Mouse (Mus musculus) gastrocnemius, postnatal 4 days (tissue): ENCODE measurements around the gene C730034F03Rik. TPM values are rescaled to one million over a fixed set of nuclear protein-coding genes. Genes with fewer than 3 reads are reported as not detected.
"Not testable (repeated sequence)": the region's sequence is repeated elsewhere in the genome, so short reads cannot be mapped to it uniquely, and the experiment has no call there.

Experiments
- DNase-seq, 2 experiments: peaks; one replicate each; pipeline ENCODE4 v3.0.0; 2021 to 2022; ENCODE audit warnings: low spot score in 2 of 2, mixed read lengths in 2 of 2
- long read RNA-seq, 2 experiments: library from polyadenylated mRNA; stranded (forward); transcript quantifications; one replicate each; pipeline ENCODE4 v2.0.0; 2021
- total RNA-seq, 2 experiments: library from RNA; stranded (reverse); gene quantifications; 2 replicates each; pipeline ENCODE4 v1.2.3; 2021

Gene C730034F03Rik
- 1 to 10 TPM in 1 of 2 experiments, under 1 TPM in 1; 0.83 to 1.2 TPM for total RNA-seq
- long read RNA-seq, experiment 1, result 0 reads
- long read RNA-seq, experiment 2, result 0 reads

DNA sequence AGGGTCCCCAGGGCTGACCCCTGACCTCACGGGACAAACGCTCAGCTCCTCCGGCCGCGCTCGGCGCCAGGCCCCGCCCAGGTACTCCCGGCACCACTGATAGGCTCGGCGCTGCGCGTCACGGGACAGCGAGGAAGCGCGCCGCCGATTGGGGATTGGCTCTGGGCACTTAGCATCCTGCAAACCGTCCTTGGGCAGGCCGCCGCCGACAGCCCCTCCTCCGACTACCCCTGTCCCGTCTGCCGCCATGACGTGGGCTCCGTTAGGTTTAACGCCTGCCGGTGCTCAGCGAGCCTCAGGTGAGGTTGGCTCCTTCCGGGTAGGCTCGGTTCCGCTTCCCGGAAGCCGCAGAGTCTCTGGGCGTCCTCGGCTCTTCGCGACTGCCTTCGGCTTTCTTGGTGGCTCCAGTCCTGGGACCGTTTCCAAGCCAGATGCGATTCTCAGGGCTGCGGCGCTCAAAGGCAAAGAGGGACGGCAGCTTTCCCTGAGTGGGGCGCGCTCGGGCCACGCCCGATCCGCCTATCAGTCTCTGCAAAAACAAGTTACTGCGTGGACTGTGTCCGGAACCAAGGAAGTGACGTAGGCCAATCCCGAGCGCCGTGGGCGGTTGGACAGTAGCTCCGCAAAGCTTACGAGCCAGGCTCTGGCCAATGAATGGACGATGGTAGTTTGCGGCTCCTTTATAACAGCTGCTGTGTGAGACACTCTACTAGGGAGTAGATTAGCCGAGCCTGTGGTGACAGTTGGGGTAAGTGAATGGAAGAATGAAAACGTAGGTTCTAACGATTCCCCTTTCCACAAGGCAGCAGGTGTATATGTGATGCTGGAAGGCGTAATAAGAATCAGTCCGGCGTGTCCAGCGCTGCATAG is at the start of gene C730034F03Rik, which contains the start of the genes Gm44502 and Chkb:
Gene C730034F03Rik (plus strand): TSS at position 238 of the 870 bp plus-strand sequence.
Gene Gm44502 (minus strand): TSS at position 345 of the 870 bp plus-strand sequence.
Gene Chkb (minus strand): TSS at position 557 of the 870 bp plus-strand sequence.
- DNase-seq, result peak; percentile 84 to 93

DNA sequence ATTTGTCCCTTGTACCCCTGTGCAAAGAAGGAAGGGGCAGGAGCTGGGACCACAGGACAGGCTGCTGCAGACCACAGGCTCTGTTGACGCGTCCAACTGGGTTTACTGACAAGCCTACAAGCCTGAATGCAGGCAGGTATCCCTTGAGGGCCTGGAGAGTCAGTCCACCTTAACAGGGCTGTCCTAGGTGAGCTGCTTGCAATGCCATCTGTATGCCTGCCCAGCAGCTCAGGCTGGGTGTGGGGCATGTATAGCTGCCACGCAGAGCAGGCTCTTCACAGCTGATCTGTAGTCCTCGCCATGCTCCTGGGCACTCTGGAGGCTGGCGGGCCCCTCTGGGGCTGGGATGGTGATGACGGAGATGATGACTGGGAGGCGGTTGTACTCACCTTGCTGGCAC is 44.8 kb upstream of the C730034F03Rik start, which contains the start of gene Klhdc7b:
Gene Klhdc7b (plus strand): TSS at position 301 of the 400 bp plus-strand sequence.
- DNase-seq, result no peak

DNA sequence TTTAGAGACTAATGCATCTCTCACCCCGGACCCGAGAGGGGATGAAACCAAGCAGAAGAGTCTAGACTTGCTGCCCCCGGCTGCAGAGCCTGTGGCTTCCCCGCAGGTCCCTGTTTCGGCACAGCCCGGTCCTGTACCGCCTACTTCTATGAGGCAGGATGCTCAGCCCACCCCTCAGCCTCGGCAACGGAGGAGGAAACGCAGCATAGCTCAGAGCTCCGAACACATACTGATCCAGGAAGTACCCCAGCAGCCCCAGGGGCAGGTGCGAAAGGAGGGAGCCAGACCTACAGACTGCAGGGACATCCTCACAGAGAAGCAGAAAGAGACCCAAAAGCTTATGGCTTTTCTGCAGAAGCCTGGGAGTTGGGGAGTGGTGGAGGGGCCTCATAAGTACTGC is 42.3 kb upstream of the C730034F03Rik start:
- DNase-seq, result no peak

DNA sequence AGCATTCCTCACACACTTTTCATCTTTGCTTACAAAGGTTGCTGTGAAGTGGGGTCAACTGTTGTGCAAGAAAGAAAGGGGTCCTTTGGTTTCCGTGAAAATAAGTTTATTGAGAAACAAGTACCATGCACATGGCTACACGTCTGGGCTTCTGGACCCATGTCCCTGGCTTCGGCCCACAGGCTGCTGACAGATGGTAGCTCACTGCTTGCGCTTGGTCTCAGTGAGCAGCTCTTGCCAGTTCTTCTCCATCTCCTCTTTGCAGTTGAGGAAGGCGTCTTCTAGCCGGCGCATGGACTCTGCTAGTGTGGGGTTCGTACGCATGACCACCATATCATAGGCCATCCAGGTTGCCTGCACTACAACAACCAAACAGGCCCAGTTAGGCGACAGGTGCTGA is 39.3 kb upstream of the C730034F03Rik start:
- DNase-seq, result no peak

DNA sequence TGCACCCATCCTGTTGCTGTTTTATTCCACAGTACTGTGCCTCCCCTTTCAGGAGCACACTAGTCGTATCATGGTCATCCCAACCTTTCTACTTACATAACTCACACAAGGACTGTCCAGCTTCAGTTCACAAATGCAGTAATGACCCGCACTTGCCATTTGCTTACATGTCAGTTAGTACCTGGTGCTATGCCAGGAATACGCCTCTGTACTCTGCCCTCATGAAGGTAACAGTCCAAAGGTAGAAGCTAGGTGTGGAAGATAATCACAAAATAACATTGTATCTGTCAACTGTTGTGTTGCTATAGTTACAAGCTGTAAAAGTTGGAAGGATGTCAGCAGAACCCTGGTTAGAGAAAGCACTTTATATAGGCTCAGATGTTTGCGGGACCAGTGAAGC is 32.5 kb upstream of the C730034F03Rik start:
- no peak for DNase-seq

DNA sequence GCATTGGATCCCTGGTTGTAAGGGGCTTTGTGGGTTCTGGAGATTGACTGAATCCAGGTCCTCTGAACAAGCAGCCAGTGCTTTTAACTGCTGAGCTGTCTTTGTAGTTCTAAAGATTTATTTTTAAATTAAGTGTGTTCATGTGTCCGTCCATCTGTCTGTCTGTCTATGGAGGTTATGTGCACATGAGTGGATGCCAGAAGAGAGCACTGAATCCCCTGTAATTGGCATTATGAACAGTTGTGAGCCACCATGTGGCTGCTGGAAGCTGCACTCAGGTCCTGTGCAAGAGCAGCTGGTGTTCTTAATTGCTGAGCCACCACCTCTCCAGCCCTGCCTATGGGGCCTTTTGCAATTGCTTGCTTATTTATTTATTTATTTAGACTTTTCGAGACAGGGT is 31.2 kb upstream of the C730034F03Rik start:
- no peak for DNase-seq

DNA sequence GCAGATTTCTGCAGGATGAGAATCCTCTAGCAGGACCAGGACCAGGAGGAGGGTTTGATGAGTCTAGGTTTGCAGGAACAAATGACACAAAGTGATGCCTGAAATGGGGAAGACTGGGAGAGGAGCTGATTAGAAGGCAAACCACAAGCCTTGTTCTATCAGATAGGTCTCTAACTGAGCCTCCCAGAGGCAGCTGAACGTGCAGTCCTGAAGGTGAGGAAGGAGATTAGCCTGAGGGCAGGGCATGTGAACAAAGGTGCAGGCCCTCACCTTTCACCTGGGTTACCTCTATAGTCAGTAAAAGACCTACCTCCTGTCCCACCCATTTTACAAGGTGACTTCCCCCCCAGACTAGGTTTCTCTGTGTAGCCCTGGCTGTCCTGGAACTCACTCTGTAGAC is 29.7 kb upstream of the C730034F03Rik start:
- DNase-seq, result no peak

DNA sequence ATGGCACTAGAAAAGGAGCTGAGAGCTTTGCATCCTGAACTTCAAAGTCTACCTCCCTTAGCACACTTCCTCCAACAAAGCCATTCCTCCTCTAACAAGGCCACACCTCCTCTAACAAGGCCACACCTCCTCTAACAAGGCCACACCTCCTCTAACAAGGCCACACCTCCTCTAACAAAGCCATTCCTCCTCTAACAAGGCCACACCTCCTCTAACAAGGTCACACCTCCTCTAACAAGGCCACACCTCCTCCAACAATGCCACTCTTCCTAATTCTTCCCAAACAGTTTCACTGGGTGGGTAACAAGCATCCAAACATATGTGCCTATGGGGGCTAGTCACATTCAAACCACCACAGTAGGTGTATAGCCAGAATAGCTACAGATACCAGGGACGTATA is 26.9 kb upstream of the C730034F03Rik start:
- no peak for DNase-seq

DNA sequence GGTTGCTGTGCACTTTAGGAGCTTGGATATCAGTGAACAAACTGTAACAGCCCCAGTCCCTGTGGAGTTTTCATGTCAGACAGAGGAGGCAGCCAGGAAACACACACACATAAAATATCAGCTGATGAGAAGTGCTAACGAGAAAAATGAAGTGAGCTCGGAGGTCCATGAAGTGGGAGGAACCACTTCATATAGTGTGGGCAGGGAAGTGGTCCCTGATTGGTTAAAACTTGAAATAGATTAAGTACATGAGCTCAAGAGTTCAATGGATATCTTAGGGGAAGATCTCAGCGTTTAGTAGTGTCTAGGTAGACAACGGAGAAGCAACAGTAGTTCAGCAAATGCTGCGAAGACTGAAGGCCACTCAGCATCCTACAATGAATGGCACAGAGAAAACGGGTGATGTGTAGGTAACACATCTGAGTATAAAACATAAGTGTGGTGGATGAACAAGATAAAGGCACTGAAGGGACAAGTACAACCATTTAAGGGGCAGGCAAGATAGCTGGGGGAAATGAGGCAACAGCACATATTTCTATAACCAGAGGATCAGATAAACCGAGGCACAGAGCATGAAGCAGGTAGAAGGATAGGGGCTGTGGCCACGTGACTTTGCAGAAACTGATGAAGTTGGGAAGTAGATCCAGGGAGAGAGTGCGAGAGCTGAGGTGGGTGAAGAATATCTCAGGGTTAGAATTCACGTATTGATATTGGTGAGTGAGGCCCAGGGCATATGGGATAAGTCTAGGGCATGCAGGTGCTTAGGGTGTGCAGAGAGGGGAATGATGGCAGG is 24.4 kb upstream of the C730034F03Rik start:
- DNase-seq, result no peak

- no peak for DNase-seq
These were observed 22.7 kb upstream of the C730034F03Rik start for GRCm38 (mm10) chr15:89406691-89407090.

DNA sequence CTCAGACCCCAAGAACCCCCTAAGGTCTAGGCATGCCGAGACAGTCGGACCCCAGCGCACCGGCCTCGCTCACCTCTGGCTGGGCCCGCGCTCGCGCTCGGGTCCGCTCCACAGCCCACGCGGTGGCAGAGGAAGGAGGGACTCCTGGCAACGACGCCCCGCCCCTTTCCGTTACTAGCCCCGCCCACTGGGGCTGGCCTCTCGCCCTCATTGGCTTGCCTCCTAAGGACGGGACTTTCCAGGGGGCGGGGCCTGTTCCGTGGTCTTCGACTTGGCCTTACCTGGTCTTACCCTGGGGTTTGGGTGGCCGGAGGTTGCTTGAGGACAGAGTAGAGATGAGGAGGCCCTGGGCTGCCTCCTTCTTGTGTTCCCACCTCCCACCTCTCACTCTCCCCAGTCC is 19.3 kb upstream of the C730034F03Rik start, which contains the start of gene Syce3:
Gene Syce3 (minus strand): TSS at position 386 of the 400 bp plus-strand sequence.
- no peak for DNase-seq

DNA sequence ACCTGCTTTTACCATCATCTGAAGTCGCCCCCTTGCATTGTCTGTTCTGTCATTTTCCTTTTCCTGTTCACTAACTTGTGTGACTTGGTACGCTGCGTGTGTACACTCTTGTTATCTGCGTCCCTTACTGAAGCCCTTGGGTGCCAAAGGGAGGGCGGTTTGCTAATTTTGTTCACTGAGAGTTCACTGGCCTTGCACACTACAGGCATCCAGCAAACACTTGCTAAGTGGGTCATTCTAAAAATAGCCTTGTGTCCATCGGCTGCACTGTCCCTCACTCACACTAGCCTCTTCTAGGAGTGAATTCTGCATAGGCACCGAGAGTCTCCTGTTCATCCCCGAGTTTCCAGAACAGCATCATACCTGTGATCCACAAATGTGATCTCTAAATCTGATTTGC is 14.1 kb upstream of the C730034F03Rik start:
- DNase-seq, result no peak

DNA sequence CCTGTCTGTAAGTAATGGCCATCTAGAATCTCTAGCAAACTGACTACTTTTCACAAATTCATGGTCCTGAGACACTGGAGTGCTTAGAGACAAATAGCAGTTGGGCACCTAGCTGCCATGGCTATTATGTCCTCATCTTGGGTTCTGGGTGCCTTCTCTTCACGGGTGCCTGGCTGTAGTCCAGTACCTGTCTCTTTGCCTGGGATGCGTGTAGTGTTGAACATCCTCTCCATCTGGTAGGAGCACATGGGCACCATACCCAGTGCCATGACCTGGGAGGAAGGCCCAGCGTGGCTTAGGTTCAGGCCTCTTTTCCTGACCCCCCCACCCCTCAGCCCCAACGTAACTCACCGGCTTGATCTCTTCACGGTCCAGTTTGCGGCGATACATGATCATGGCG is 7.5 kb upstream of the C730034F03Rik start:
- no peak for DNase-seq

GRCm38 (mm10) chr15:89424621-89425020 is 4.8 kb upstream of the C730034F03Rik start:
- no peak for DNase-seq

- no peak for DNase-seq
These were observed 3.7 kb upstream of the C730034F03Rik start, which contains the start of gene Cpt1b for GRCm38 (mm10) chr15:89425711-89426121. Gene Cpt1b, minus strand, starts transcription at chr15:89425863.

GRCm38 (mm10) chr15:89426716-89427115 is 2.7 kb upstream of the C730034F03Rik start:
- no peak for DNase-seq

GRCm38 (mm10) chr15:89428136-89428790 is 1.1 kb upstream of the C730034F03Rik start:
- no peak for DNase-seq

DNA sequence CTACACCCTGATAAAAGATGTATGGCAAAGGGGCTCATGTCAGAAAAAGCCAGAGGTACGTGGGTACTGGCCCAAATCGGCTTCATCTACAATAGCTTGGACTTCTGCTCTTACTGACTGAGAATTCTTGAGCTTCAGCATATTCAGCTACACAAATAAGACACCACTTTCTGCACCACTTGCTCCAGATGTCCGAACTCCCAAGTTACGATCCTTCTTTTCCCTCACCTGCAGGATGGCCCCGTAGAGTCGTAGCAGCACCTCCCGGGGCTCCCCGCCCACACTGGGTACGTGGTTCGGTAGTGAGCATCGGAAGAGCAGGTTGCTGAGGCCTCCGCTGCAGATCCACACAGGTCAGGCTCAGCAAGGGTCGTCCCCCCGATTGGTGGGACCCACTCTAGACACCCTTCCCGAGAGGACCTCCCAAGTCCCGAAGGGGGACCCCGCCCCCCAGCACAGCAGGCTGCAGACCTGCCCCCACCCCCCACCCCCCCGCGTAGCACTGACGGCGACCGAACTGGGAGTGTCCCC is 503 bp upstream of the C730034F03Rik start:
- peak in 1 of 2 experiments; percentile 19 for DNase-seq

- DNase-seq, result no peak
These were observed 952 bp downstream of the C730034F03Rik start for GRCm38 (mm10) chr15:89430341-89430740.

- not testable (repeated sequence) for DNase-seq
These were observed 1.4 kb downstream of the C730034F03Rik start for GRCm38 (mm10) chr15:89430771-89431170.

DNA sequence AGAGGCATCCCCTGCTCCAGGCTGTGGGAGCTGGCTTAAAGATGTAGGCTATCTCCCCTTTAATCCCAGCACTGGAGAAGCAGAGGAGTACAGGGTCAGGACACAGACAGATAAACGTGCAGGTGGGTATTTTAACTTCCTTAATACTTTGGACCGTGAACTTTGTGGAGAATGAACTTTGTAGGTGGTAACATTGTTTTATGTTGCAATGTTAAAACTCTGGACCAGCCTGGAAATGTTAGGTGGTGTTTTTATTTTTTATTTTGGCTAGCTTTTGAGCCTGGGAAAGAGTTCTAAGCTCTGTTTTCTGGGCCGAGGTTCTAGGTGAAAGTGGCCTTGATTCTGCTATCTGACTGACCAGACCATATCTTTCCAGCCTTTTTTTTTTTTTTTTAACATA is 1.9 kb downstream of the C730034F03Rik start:
- no peak for DNase-seq
